Mouse (Mus musculus) C2C12 (cell line): ENCODE measurements at regions not wholly inside any gene's neighbourhood (a gene's known extent, or its start where the extent isn't known, plus 50 kb on each side); places are given as distances from the start of the nearest gene placed in this dataset.

Source experiments
- CTCF ChIP-seq: IDR thresholded peaks from one replicate; pipeline ENCODE4 v1.5.1; 2011; ENCODE audit not compliant: control insufficient read depth, insufficient read depth, insufficient read length
- FOSL1 ChIP-seq: IDR thresholded peaks from one replicate; pipeline ENCODE4 v1.8.0; 2011; ENCODE audit warnings: mild to moderate bottlenecking, low read length; ENCODE audit not compliant: poor library complexity, insufficient read depth, severe bottlenecking
- USF1 ChIP-seq: IDR thresholded peaks from one replicate; pipeline ENCODE4 v1.6.1; 2011; ENCODE audit warnings: low read depth, mild to moderate bottlenecking, control low read depth, moderate library complexity

DNA sequence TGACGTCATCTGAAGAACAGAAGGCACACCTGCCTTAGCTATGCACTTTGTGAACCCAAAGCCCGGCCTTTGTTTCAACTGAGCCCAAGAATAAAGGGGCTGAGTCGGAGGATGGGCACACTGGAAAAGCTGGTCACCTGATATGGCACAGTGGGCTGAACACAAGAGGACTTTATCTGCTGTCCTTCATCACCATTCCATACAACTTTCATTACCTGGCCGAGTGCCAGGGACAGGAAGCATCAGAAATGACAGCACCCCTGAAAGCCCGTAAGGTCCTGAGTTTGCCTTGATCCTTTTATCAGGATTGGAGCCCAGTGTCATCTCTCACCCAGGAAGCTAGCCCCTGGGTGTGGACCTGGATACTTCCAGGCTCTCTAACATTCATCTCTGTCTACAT lies 126.1 kb upstream of the Arntl start:
- TF ChIP-seq FOSL1 (no peak), CTCF (no peak), USF1 (no peak)
